Mouse (Mus musculus): ENCODE data around the gene Supt16.

Supt16 gene

DNA sequence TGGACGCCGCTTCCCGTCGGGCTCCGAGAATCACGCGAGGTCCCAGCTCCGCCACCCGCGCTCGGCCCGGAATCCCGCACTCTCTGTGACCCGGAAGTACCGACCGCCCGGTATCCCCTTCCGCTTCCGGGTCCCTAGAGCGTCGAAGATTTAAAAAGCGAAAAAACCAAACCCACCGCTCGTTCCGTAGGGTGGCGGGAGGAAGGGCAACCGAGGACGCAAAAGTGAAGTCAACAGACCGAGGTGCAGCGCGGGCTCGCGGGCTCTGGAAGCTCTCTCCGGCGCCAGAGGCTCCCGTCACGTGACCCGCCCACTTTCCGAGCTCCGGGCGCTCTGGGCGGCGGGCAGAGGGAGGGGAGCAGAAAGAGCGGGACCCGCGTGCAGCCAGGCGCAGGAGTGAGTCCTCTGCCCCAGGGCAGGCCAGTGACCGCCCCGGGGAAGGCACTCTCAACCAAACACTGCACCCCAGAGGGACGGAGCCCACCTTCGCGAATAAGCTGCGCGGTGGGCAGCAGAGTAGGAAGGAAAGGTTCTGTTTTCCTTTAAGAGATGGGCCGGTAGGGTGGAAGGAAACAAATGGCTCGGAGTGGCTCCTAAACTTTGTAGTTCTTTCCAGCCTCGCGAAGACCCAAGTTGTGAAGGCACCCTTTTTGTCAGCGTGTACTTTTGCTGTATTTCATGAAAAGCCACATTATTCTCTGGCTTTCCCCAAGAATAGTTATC is at the start of gene Supt16:
Gene Supt16 (minus strand): TSS at position 261 of the 723 bp plus-strand sequence.
- peak; percentile 88 for DNase-seq (ENCODE audit: low spot score)

GRCm38 (mm10) chr14:52246129-52246528 is 48.9 kb upstream of the Supt16 start:
- DNase-seq (ENCODE audit: low spot score) = no peak

GRCm38 (mm10) chr14:52244690-52245042 is 47.5 kb upstream of the Supt16 start:
- no peak for DNase-seq (ENCODE audit: low spot score)

DNA sequence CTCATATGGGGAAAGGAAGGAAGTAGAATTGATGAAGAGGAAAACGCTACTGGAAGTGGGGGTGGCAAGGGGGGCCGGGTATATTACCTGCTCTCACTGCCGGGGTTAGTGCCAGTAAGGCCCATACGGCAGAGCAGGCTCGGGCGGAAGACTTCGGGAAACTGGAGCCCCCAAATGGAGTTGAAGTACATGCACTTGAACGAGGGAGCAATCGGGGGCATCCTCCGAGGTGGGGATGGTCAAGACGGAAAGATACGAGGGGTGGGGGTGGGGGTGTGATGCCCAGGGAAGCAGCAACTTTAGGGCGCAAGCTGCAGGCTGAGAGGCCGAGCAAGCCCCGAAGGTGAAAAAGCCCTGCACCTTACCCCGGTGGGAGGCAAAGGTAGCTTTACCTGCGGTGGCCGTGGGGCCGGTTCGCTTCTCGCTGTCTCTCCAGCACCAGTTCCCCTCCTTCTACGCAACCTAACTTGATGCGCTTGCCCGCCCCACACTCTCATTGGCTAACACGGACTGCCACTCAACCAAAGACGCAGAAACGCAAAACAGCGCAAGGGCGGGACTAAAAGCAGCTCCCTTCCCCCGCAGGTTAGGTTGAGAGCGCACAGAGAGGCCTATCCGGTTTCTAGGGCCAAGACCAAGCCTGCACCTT is 46.9 kb upstream of the Supt16 start:
- DNase-seq (ENCODE audit: low spot score) = peak; percentile 100

DNA sequence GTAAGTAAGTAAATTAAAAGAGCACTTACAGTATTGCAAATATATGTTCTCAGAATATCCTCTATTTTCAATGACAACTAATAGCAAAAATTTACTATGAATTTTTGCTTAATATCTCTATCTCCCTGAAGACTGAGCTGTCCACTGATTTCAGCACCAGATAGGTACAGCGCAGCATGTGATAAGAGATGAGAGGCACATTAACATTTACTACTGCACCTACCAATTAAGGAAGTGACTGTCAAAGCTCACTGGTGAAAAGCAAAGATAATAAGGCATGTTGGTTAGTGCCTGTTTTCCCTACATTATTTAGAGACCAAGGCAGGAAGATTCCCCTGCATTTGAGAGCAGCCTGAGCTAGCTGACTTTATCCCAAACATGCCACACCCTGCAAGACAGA is 39.0 kb upstream of the Supt16 start:
- no peak for DNase-seq (ENCODE audit: low spot score)

DNA sequence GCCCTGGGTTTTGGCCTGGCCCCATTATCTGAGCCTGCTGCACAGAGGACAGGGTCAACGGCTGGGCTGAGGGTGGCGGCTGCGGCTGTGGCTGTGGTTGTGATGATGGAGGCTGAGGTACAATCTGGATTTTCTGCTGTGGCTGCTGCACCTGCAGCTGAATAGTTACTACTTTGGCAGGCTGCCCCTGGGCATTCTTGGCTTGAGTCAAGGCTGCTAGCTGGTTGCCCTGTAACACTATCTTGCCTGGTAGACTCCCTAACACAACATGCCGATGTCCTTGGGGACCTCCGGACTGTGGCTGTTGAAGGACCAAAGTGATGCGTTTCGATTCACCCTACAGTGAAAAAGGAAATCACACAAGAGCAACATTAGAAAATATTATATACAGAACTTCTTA is 37.9 kb upstream of the Supt16 start:
- DNase-seq (ENCODE audit: low spot score) = peak; percentile 66

DNA sequence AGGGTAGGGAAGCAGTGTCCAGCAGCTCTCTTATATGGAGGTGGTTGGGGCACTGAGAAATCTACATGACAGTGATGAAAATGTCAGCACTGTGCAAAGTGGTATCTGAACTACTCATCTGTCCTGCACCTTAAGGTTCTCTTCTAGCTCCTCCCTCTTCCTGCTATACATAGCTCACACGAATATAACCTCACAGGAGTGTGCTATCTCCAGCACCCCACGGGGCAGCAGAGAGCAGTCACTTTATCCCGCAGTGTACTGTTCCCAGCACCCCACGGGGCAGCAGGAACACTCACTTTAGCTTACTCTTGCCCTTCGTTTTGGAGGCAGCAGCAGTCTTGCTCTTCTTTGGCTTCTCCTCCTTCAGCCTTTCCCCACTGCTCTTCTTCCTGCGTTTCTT is 35.0 kb upstream of the Supt16 start:
- DNase-seq (ENCODE audit: low spot score) = no peak

DNA sequence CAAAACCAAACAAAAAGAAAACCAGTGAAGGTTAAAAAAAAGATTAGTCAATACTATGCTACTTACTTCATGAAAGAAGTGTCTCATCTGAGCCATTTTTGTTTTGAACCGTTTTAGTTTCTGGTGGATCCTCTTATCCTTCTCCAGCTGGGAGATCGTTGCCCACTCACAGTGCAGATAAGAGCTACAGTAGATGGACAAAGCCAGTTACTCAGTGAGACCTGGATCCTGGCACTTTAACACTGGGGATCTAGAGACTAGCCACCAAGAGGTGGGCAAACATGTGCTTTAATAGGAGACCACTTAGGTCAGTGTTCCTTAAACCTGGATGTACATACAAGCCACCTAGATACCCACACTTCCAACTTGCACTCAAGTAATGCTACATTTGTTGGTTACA is 28.8 kb upstream of the Supt16 start:
- DNase-seq (ENCODE audit: low spot score) = no peak

GRCm38 (mm10) chr14:52217261-52217660 is 20.0 kb upstream of the Supt16 start:
- DNase-seq (ENCODE audit: low spot score) = no peak

- DNase-seq (ENCODE audit: low spot score) = no peak
Observed at GRCm38 (mm10) chr14:52199412-52199811, 2.2 kb upstream of the Supt16 start.

DNA sequence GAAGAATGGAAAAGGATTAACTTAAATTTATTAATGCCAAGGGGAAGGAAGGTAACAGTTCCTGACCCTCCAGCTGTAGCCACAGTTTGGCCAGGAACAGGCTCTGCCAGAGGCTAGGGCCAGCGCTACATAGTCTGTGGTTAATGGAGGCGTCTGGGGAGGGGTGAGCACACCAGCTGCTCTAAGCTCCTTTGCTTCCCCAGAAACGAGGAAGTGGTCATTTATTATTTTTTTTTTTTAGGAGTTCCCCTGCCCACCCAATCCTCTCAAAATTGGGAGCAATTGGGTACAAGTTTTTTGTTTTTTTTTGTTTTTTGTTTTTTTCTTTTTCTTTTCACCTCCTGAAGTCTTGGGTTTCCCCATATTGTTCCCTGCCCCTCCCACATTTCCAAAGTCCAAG is 925 bp upstream of the Supt16 start:
- DNase-seq (ENCODE audit: low spot score) = no peak

DNA sequence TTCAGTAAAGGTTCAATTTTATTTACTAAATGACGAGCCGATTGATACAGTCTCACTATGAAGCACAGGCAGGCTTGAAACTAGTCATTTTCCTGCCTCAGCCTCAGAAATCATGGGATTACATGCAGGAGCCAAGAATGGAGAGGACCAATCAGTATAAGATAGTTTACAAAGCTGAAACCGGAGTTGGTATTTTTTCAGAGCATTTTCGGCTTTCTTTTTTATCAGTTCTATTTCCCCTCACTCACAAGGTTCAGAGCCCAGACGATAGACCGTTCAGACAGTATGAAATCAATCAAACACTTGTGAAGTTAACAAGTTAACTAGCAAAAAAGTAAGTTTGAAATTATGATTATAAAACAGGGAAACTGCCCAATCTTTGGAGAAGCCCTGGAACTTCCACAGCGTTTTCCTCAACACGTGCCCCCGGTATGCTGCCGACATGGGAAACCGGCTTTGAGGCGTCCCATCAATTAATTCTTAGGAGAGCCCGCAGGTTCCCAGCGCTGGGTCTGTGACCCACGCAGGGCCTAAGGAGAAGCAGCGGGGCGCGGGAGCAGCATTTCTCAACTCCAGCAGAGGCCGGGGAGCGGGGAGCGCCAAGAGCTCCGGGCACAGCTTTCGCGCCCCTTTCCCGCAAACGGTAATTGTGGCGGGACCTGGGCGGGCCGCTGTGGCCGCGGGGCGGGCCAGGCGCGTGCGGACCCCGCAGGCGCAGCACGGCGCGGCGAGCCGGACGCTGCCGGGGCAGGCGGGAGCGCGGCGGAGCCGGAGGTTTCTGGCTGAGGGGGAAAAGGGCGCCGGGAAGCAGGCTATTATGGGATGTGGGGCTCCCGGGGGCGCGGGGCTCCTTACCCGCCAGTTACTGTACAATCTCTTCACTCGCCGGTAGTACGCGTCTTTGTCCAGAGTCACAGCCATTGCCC is 723 bp downstream of the Supt16 start:
- no peak for DNase-seq (ENCODE audit: low spot score)

GRCm38 (mm10) chr14:52195691-52196090 is 1.5 kb downstream of the Supt16 start:
- DNase-seq (ENCODE audit: low spot score) = no peak

DNA sequence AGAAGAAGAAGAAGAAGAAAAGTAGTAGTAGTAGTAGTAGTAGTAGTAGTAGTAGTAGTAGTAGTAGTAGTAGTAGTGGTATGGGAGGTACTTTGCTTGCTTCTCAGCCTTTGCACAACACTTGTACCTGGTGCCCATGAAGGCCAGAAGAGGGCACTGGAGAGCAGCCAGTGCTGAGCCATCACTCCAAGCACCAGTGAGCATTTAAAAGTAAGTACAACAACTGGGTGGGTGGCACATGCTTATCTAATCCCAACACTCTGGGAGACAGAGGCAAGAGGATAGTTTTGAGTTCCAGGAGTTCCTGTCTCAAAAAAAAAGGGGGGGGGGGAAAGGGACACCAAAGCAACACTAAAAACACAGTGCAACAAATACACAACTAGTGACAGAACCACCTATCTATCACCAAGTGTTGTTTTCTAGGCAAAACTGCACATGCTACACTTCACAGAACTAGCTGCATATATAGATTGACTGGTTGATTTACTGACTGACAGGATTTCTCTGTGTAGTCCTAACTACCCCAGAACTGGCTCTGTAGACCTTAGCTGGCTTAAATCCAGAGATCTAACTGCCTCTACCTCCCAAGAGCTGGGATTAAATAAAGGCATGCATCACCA is 6.4 kb downstream of the Supt16 start:
- no peak for DNase-seq (ENCODE audit: low spot score)

DNA sequence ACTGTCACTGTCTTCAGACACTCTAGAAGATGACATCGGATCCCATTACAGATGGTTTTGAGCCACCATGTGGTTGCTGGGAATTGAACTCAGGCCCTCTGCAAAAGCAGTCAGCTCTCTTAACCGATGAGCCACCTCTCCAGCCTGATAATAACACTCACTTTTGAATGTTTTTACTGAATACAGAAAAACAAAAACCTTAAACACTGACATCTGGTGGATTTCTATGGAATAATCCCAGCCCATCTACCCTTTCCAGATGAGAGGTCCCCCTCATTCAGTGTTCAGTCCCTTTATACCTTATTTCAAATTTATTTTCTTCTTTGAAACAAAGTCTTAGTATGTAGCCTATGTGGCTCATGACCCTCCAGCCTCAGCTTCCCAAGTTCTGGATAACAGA is 7.7 kb downstream of the Supt16 start:
- no peak for DNase-seq (ENCODE audit: low spot score)

GRCm38 (mm10) chr14:52188788-52189187 is 8.4 kb downstream of the Supt16 start:
- DNase-seq (ENCODE audit: low spot score) = no peak

GRCm38 (mm10) chr14:52166571-52166970 is 30.6 kb downstream of the Supt16 start:
- no peak for DNase-seq (ENCODE audit: low spot score)

DNA sequence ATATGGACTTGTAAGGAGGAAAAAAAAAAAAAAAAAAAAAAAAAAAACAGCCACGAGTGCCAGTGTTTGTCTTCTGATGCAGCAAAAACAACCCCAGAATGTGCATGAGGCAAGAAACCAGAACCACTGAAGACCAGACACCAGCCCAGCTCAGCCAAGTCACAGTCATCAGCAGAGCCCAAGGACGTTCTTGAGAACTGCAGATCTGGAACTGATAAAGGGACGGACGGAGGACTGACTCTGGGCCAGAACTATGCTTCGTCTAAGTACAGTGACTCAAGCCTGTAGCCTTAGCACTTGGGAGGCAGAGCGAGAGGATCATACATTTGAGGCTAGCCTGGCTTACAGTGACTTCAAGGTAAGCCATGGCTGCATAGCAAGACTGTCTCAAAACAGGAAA is 36.3 kb downstream of the Supt16 start:
- DNase-seq (ENCODE audit: low spot score) = no peak

DNA sequence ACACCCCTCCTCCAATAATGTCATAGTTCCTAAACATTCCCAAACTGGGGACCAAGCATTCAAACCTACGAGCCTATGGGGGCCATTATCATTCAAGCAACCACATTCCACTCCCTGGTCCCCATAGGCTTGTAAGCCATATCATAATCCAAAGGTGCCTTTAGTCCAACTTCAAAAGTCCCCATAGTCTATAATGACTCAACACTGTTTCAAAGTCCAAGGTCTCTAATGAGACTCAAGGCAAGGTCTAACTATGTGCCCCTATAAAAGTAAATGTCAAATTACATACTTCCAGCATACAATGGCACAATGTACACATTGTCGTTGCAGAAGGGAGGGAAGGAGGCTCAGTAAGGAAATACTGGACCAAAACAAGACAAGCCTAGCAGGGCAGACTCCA is 42.2 kb downstream of the Supt16 start:
- no peak for DNase-seq (ENCODE audit: low spot score)

DNA sequence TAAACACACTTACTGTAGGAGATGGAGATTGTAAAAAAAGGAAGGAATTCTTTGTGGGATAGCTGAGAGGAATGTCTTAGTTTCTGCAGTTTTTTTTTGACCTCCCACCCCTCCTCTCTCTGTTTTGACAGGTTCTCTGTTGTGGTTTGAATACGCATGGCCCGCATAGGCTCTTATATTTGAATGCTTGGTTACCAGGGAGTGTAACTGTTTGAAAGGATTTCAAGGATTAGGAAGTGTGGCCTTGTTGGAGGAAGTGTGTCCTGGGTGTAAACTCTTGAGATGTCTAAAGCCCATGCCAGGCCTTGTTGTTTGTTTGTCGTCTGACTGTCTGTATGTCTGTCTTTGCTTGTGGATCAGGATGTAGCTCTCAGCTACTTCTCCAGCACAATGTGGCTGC is 44.6 kb downstream of the Supt16 start:
- DNase-seq (ENCODE audit: low spot score) = no peak

DNA sequence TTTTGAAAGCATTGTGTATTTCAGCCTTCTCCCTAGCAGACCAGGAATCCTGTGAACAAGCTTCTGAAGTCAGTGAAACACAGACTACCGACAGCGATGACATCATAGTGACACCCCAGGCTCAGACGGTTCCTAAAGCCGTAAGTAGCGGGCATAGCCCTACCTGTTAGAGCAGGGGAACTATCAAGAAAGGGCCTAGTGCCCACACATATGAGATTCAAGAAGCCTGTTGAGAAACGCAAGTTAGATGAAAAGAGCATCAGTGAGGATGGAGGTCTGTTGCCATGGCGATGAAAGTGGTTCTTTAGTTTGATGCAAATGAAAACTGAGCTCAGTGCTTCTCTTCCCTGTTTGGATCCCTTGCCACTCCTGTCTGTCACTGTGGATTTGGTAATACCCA is 45.0 kb downstream of the Supt16 start:
- no peak for DNase-seq (ENCODE audit: low spot score)

GRCm38 (mm10) chr14:52149888-52150287 is 47.3 kb downstream of the Supt16 start:
- DNase-seq (ENCODE audit: low spot score) = no peak
